Comparison of ENCODE assay signal across 15 mouse cellular contexts in the genomic region with DNA sequence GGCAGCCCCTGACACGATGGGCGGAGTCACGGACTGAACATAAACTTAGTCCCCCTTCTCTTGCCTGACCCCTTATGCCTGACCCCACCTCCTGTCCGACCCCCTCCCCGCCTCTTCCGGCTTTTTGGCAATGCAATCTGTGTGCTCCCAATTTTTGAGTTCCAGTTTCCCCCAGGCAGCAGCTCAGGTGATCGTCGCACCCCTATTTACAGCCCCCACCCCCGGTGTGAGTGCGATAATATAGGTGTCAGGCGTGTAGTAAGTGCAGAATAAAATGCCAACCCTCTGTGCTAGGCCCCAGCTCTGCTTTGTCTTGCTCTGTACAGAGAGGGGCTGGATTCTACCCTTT. TPM values are rescaled to one million over a fixed set of nuclear protein-coding genes. Genes with fewer than 3 reads are reported as not detected.
"Had no signal": no experiment of that assay in that cellular context is flagged by ENCODE, and none has a peak within 500 bp of the region (broad histone marks: within the 10 kb centered on the region; RNA-seq: fewer than 3 reads in every experiment).

No protein-coding gene starts in this region.

- H3K27ac ChIP-seq: gastrocnemius, adult 2 months; heart, embryonic 13.5 days; heart, embryonic 15.5 days; hindbrain, embryonic 14.5 days; intestine, embryonic 15.5 days; layer of hippocampus, adult 2 months; left cerebral cortex, adult 2 months had no signal

- H3K4me2 ChIP-seq: heart, embryonic 15.5 days; hindbrain, embryonic 14.5 days; intestine, embryonic 15.5 days; liver, embryonic 11.5 days had no signal

- DNase-seq: gastrocnemius, postnatal 25 days had no signal

- H3K27me3 ChIP-seq: intestine, embryonic 15.5 days; limb, embryonic 12.5 days had no signal

- H3K36me3 ChIP-seq: heart, embryonic 10.5 days; heart, embryonic 13.5 days; heart, embryonic 15.5 days; intestine, embryonic 15.5 days; limb, embryonic 10.5 days; limb, embryonic 12.5 days had no signal

- H3K4me3 ChIP-seq: gastrocnemius, adult 2 months; heart, embryonic 13.5 days; heart, embryonic 15.5 days; intestine, embryonic 15.5 days; layer of hippocampus, adult 2 months; left cerebral cortex, adult 2 months; limb, embryonic 10.5 days; limb, embryonic 12.5 days had no signal

- H3K9ac ChIP-seq: heart, embryonic 13.5 days; heart, embryonic 15.5 days; hindbrain, embryonic 14.5 days; intestine, embryonic 15.5 days had no signal

- ATAC-seq: hindbrain, embryonic 16.5 days; intestine, embryonic 15.5 days; intestine, postnatal 0 days had no signal

- H3K9me3 ChIP-seq: heart, embryonic 10.5 days; heart, embryonic 15.5 days; intestine, embryonic 15.5 days; limb, embryonic 10.5 days had no signal

RNA-seq across cellular contexts. Expression of a gene that starts 14.7 kb away (rescaled TPM):
- polyA plus RNA-seq: inflammation-experienced regulatory T-cells, adult 6 months had no signal
